Mouse (Mus musculus) heart, postnatal 0 days (tissue): Measurements from ENCODE around the gene Ngef. TPM values are rescaled to one million over a fixed set of nuclear protein-coding genes. Genes with fewer than 3 reads are reported as not detected.

Source experiments
- ATAC-seq: fragments of 200-750 bp; cut with Nextera tagmentation; 2 replicates; pipeline ENCODE4 v1.8.0; 2017; ENCODE audit warnings: low read depth, moderate number of reproducible peaks, moderate library complexity; ENCODE audit not compliant: insufficient read depth
- DNase-seq: peaks from one replicate; pipeline ENCODE4 v3.0.0-alpha.2; 2016; ENCODE audit warnings: low spot score
- H3K27ac ChIP-seq: fragments of 300-500 bp; sonication (generic); 2 replicates; pipeline ENCODE4 v1.5.1; 2014; ENCODE audit warnings: low read depth, mild to moderate bottlenecking
- H3K27me3 ChIP-seq: fragments of 300-500 bp; sonication (generic); 2 replicates; pipeline ENCODE4 v1.6.1; 2014; ENCODE audit warnings: low read length, mixed read lengths; ENCODE audit not compliant: control insufficient read depth, insufficient read depth
- H3K36me3 ChIP-seq: fragments of 300-500 bp; sonication (generic); replicated peaks from 2 replicates; pipeline ENCODE4 v1.6.1; 2014; ENCODE audit warnings: low read length, mixed read lengths; ENCODE audit not compliant: control insufficient read depth, insufficient read depth
- H3K4me1 ChIP-seq: fragments of 300-500 bp; sonication (generic); 2 replicates; pipeline ENCODE4 v1.6.1; 2014; ENCODE audit warnings: antibody characterized with exemption; ENCODE audit not compliant: control insufficient read depth, insufficient read depth
- H3K4me2 ChIP-seq: fragments of 300-500 bp; sonication (generic); 2 replicates; pipeline ENCODE4 v1.6.1; 2014; ENCODE audit warnings: low read depth, mild to moderate bottlenecking, low read length, moderate library complexity
- H3K4me3 ChIP-seq: fragments of 300-500 bp; sonication (generic); 2 replicates; pipeline ENCODE4 v1.5.1; 2014; ENCODE audit warnings: low read depth, low read length
- H3K9ac ChIP-seq: fragments of 300-500 bp; sonication (generic); replicated peaks from 2 replicates; pipeline ENCODE4 v1.6.1; 2014; ENCODE audit warnings: low read depth, low read length, mixed read lengths
- H3K9me3 ChIP-seq: fragments of 300-500 bp; sonication (generic); replicated peaks from 2 replicates; pipeline ENCODE4 v1.6.1; 2016; ENCODE audit warnings: low read length; ENCODE audit not compliant: control insufficient read depth
- CTCF ChIP-seq: IDR thresholded peaks from 2 replicates; pipeline ENCODE4 v1.5.1; 2016; ENCODE audit warnings: antibody characterized with exemption, control low read depth, low read depth
- EP300 ChIP-seq: IDR thresholded peaks from 2 replicates; pipeline ENCODE4 v1.6.1; 2016; ENCODE audit warnings: antibody characterized with exemption, low read depth
- WGBS: fragments of 180-500 bp; shearing (Covaris S2); extraction: QIAGEN DNeasy Blood & Tissue Kit; methylation state at CpG from one replicate; pipeline ENCODE4 v1.1.7; 2014; 5-methylcytosine and 5-hydroxymethylcytosine counted together
- polyA plus RNA-seq: library from polyadenylated mRNA; unstranded; fragments of >200 nt; fragmentation: Nextera tagmentation; extraction: Ambion mirVana; gene quantifications from 2 replicates; pipeline ENCODE4 v1.2.1, GENCODE M21; 2015
- total RNA-seq: library from RNA; depleted of rRNA; stranded (reverse); fragments of >200 nt; gene quantifications from 2 replicates; pipeline ENCODE4 v1.2.3, GENCODE M21; 2014; ENCODE audit warnings: low replicate concordance

The Ngef gene
- total and polyA plus RNA-seq, 2 experiments from 2014 or later = 0.05 TPM; not detected in 1

- H3K4me2 ChIP-seq = no peak overlapping the region
- H3K36me3 ChIP-seq = no peaks in the 10 kb centered on the region
- no peaks in the 10 kb centered on the region for H3K27me3 ChIP-seq
- no peak overlapping the region for H3K4me3 ChIP-seq
- DNase-seq (no peak), ATAC-seq (no peak)
- H3K4me1 ChIP-seq = no peaks in the 10 kb centered on the region
- WGBS = 76% methylated on average over 8 of the region's 8 CpGs
- no peak overlapping the region for H3K9ac ChIP-seq
- TF ChIP-seq EP300 (no peak), CTCF (no peak)
- no peak overlapping the region for H3K27ac ChIP-seq
- H3K9me3 ChIP-seq = no peaks in the 10 kb centered on the region
These were observed 7.9 kb downstream of the Ngef start for GRCm38 (mm10) chr1:87565760-87566159.

- no peak overlapping the region for H3K4me2 ChIP-seq
- H3K36me3 ChIP-seq = no peaks in the 10 kb centered on the region
- ATAC-seq (no peak), DNase-seq (no peak)
- no peaks in the 10 kb centered on the region for H3K27me3 ChIP-seq
- WGBS = 71% methylated on average over 3 of the region's 3 CpGs
- H3K4me3 ChIP-seq = no peak overlapping the region
- H3K9me3 ChIP-seq = no peaks in the 10 kb centered on the region
- H3K4me1 ChIP-seq = no peaks in the 10 kb centered on the region
- H3K9ac ChIP-seq = no peak overlapping the region
- H3K27ac ChIP-seq = no peak overlapping the region
- TF ChIP-seq EP300 (no peak), CTCF (no peak)
These were observed 10.7 kb downstream of the Ngef start for GRCm38 (mm10) chr1:87562967-87563366.

- no peak overlapping the region for H3K4me2 ChIP-seq
- H3K9ac ChIP-seq = no peak overlapping the region
- TF ChIP-seq EP300 (no peak), CTCF (no peak)
- no peaks in the 10 kb centered on the region for H3K36me3 ChIP-seq
- H3K4me3 ChIP-seq = no peak overlapping the region
- ATAC-seq (no peak), DNase-seq (no peak)
- no peaks in the 10 kb centered on the region for H3K4me1 ChIP-seq
- no peaks in the 10 kb centered on the region for H3K27me3 ChIP-seq
- WGBS = 65% methylated on average over 1 of the region's 1 CpGs
- no peak overlapping the region for H3K27ac ChIP-seq
- H3K9me3 ChIP-seq = no peaks in the 10 kb centered on the region
These were observed 20.1 kb downstream of the Ngef start for GRCm38 (mm10) chr1:87553586-87553985.

- Histone ChIP-seq H3K4me1 (no peaks in the 10 kb centered on the region), H3K36me3 (no peaks in the 10 kb centered on the region), H3K27me3 (no peaks in the 10 kb centered on the region), H3K9ac (no peak overlapping the region), H3K27ac (no peak overlapping the region), H3K4me2 (no peak overlapping the region), H3K4me3 (no peak overlapping the region), H3K9me3 (no peaks in the 10 kb centered on the region)
- ATAC-seq (no peak), DNase-seq (no peak)
- whole genome bisulfite sequencing = 74% methylated on average over 3 of the region's 3 CpGs
- TF ChIP-seq EP300 = no peak
- TF ChIP-seq CTCF = no peak
These were observed 22.7 kb downstream of the Ngef start for GRCm38 (mm10) chr1:87551008-87551407.

GRCm38 (mm10) chr1:87541614-87542013, 32.1 kb downstream of the Ngef start:
- Histone ChIP-seq H3K36me3 (no peaks in the 10 kb centered on the region), H3K4me1 (no peaks in the 10 kb centered on the region), H3K27ac (no peak overlapping the region), H3K4me3 (no peak overlapping the region), H3K27me3 (no peaks in the 10 kb centered on the region), H3K9me3 (no peaks in the 10 kb centered on the region), H3K9ac (no peak overlapping the region), H3K4me2 (no peak overlapping the region)
- DNase-seq (no peak), ATAC-seq (no peak)
- WGBS = 32% methylated on average over 7 of the region's 7 CpGs
- no peak for TF ChIP-seq EP300
- TF ChIP-seq CTCF = peak; percentile 35

GRCm38 (mm10) chr1:87537008-87537407, 36.7 kb downstream of the Ngef start:
- no peaks in the 10 kb centered on the region for H3K9me3 ChIP-seq
- no peaks in the 10 kb centered on the region for H3K36me3 ChIP-seq
- H3K4me2 ChIP-seq = no peak overlapping the region
- ATAC-seq = no peak
- H3K4me3 ChIP-seq = no peak overlapping the region
- no peak for TF ChIP-seq EP300
- H3K27ac ChIP-seq = no peak overlapping the region
- H3K27me3 ChIP-seq = no peaks in the 10 kb centered on the region
- 91% methylated on average over 1 of the region's 1 CpGs for WGBS
- no peaks in the 10 kb centered on the region for H3K4me1 ChIP-seq
- no peak overlapping the region for H3K9ac ChIP-seq
- no peak for DNase-seq
